Mouse (Mus musculus) thymus, postnatal 0 days (tissue): Measurements from ENCODE around the gene Ppp4c. TPM values are rescaled to one million over a fixed set of nuclear protein-coding genes. Genes with fewer than 3 reads are reported as not detected.
A peak's percentile ranks its signal among the peaks of the same experiment; 100 is the strongest.

Experiments used
- DNase-seq: peaks from one replicate; pipeline ENCODE4 v3.0.0-alpha.2; 2015; ENCODE audit warnings: low spot score
- polyA plus RNA-seq: library from polyadenylated mRNA; unstranded; fragments of >200 nt; fragmentation: Nextera tagmentation; extraction: Ambion mirVana; gene quantifications from 2 replicates; pipeline ENCODE4 v1.2.1, GENCODE M21; 2015

The Ppp4c gene
- polyA plus RNA-seq, 1 experiment from 2014 or later, result 306 TPM

GRCm38 (mm10) chr7:126802134-126802889, 10.0 kb upstream of the Ppp4c start:
- DNase-seq, result no peak

- DNase-seq, result no peak
Measured at GRCm38 (mm10) chr7:126801057-126801422, 8.7 kb upstream of the Ppp4c start.

DNA sequence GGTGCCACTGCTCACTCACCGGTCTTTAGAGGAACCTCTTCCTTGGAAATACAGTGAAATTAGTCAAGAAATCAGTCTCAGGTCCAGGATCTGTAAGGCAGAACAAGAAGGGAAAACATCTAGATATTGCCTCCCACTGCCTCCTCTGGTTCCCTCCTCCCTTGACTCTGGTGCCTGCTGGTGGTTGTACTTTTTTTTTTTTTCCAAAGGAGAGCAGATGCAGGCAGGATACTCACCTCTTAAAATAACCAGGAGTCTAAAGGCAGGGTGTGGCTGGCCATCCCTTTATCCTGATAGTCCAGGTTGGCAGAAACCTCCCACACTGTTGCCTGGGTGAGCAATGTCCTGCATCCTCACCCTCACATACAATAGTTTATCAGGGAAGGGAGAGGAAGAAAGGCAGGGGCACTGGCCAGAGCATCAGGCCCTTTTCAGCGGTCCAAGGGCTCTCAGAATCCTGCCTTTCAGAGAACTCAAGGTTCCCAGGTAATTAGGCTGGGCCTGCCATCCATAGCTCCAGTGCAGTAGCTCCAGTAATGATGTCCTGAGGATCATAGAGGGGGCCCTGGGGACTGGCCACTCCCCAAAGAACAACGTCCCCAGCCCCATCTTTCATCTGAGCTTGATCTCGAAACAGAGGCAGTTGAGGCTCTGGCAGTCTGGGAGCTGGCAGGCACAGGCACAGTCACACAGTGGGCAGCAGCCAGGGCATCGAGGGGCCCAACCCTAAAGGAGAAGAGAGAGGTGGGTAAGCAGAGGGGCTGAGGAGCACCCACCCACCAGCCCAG, 8.2 kb upstream of the Ppp4c start:
- DNase-seq, result no peak

- DNase-seq, result peak; percentile 86
Measured at GRCm38 (mm10) chr7:126799468-126800268, 7.4 kb upstream of the Ppp4c start.

GRCm38 (mm10) chr7:126799050-126799467, 6.8 kb upstream of the Ppp4c start:
- DNase-seq, result peak; percentile 96

GRCm38 (mm10) chr7:126798127-126799049, 6.1 kb upstream of the Ppp4c start:
- DNase-seq, result peak; percentile 62

DNA sequence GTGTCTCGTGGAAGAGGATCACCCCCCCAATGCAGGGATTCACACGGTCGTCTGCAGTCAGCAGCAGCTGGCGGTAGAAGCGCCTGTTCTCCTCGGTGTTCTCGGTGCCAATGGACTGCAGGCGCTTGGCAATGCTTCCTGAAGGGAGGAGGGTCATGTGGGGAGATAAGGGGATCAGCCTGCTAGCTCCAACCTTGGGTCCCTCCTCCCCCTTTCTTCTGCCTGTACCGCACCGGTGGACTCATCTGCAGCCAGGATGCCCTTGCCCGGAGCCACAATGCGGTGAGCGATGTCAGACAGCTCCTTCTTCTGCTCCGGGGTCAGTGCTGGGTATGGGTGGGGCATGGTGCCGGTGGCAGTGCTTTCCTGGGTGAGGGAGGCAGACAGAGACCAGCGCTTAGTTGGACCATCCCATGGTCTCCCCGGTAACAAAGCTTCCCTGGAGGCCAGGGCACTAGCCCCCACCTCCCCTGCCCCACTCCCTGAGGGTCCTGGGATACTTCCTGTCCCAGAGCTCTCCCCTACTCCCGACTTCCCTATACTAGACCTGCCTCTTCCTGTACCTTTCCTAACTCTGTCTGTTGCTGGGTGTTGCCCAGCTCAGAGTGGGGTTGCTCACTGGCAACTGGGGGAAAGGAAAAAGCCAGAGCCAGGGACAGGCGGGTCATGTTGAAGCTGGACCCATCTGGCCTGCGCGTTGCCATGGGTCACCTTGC, 5.3 kb upstream of the Ppp4c start, which contains the start of gene Fam57b:
TSS of gene Fam57b (plus strand) at position 258 of the 716 bp plus-strand sequence.
- peak; percentile 7 for DNase-seq

DNA sequence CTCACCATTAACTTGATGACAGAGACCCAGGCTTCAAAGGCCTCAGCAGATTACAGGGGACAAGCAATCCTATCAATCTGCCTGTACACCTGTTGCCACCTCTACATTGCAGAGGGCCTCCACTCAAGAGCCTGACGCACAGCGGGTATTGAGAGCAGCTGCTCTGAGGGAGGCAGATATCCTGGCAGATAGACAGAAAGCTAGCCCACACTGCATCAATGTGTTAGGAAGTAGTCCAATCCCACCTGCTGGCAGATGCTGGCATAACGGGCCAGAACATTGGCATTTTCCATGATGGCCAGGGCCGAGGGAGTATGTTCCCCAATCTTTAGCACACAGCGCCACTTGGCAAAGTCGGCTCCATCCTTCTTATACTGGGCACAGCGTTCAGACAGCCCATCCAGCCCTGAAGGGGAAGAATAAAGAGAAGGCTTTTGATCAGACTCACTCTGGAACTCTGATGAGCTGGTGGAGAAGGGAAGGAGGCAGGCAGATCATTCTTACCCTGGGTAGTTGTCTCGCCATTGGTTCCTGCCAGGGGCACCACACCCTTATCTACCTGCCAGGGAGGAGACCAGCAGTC, 4.1 kb upstream of the Ppp4c start:
- DNase-seq, result peak; percentile 41

DNA sequence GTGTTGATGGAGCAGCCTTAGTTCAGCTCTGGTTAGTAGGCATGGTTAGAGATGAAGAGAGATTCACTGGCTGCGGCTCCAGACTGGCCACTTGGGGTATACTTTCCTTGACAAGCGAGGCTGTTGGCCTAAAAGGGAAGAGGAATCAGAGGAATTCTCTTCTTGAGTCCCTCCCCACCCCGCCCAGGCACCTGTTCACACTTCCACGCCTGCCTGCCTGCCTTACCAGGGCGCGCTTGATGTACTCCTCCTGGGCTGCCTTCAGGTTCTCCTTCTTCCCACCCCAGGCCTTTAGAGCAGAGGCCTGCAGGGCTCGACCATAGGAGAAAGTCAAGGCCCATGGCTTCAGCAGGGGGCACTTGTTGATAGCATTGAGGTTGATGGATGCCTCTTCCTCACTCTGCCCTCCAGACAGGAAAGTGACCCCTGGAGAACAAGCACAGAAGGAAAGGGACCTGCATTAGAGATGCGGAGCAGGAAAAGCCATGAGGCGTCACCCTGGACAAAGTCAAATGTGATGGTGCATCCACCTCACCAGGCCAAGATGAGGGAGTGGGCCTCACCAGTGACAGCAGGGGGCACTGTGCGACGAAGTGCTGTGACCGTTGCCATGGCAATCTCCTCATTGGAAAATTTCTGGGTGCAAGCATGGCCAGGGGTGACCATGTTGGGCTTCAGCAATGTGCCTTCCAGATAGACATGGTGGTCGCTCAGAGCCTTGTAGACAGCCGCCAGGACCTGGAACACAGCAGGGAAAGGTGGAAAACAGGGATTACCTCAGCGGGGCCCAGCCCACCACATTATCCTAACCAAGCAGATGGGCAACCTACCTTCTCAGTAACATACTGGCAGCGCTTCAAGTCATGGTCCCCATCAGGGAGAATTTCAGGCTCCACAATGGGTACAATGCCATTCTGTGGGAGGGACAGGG, 3.4 kb upstream of the Ppp4c start:
- no peak for DNase-seq

GRCm38 (mm10) chr7:126794271-126794605, 1.9 kb upstream of the Ppp4c start:
- peak; percentile 54 for DNase-seq

DNA sequence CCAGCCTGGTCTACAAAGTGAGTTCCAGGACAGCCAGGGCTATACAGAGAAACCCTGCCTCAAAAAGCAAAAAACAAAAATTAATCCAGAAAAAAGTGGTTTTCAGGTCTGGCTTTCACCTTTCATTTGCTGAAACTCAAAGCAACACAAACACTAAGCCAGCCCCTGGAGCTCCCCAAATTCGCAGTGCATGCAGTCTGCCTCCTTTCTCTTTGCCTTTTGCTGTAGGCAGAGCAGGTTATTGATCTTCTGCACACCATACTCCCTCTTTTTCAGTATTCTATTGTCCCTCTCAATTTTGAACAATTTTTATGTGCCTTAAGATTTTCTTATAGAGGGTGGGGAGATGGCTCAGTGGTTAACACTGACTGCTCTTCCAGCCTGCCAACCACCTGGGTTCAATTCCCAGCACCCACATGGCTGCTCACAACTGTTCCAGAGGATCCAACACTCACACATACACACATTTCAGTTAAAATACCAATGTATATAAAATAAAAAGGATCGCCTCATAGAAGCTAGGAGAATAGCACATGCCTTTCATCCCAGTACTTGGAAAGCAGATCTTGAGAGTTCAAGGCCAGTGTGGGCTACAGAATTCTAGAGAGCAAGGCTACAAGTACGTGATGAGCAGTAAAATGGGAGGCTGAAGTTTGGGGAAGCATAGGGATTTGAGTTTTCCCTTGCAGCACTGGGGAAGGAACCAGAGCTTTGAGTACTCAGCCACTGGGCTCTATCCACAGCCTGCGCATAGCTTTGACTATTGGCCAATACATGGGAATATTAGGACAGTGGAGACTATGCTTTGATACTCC, 1.4 kb upstream of the Ppp4c start:
- no peak for DNase-seq

- DNase-seq, result no peak
Measured at GRCm38 (mm10) chr7:126792721-126793443, 586 bp upstream of the Ppp4c start.

- no peak for DNase-seq
Measured at GRCm38 (mm10) chr7:126789141-126789540, 3.2 kb downstream of the Ppp4c start.

- no peak for DNase-seq
Measured at GRCm38 (mm10) chr7:126786142-126786541, 6.2 kb downstream of the Ppp4c start.

- DNase-seq, result no peak
Measured at GRCm38 (mm10) chr7:126785056-126785455, 7.2 kb downstream of the Ppp4c start.

GRCm38 (mm10) chr7:126784469-126784868, 7.8 kb downstream of the Ppp4c start:
- DNase-seq, result no peak

DNA sequence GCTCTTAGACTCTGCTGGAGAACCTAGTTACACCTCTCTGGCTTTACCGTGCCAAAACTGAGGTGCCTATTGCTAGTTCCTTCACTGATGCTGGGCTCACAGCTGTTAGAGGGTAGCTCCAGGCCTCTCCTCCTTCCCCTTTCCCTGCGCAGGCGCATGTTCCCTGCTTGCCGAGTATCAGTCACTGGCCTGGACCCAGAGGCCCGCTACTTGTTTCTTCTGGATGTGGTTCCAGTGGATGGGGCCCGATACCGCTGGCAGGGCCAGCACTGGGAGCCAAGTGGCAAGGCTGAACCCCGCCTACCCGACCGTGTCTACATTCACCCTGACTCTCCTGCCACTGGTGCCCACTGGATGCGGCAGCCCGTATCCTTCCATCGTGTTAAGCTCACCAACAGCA, 9.6 kb downstream of the Ppp4c start:
- no peak for DNase-seq
